Mouse (Mus musculus): ENCODE data around the gene Ift52.

Ift52 gene

DNA sequence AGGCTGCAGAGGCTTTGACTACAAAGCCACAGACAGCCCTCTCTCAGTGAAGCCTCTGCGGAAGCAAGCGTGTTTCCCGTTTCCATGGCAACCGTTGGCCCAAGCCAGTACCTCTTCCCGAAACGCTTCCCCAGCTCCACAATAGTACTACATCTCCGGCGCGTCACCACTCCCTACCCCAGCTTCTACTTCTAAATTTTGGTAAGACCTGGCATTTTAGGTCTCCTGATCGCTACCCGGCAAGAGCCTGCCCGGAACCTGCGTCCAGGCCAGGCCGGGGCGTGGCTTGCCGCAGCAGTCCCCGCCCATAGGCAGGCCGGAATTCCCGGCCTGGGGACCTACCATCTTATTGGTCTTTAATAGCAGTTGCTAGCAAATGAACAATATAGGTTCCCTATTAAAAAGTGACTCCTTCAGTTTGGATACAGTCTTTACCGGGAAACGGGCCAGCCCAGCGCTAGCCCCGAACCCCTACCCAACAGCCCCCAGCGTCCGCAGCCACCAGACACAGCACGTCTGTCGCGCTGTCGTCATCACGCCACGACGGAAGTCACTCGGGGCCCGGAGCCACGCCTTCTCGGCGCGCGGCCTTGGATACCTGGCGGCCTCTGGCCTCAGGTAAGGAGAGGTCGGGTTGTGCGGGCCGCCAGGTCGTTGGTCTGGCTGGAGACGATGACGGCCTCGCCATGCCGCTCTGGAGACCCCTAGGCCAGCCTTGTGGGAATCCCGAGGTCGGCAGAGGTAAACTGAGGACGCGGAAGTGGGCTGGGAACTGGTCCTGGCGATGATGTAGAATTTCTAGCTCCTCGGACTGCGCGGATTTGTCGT is at the start of gene Ift52:
TSS of gene Ift52 (plus strand) at position 439 of the 828 bp plus-strand sequence.
- in situ Hi-C loops (cut with MboI, MseI), result no loop called here

- in situ Hi-C loops (cut with MboI, MseI), result no loop called here
Measured at GRCm38 (mm10) chr2:162968357-162968756, 48.8 kb upstream of the Ift52 start.

DNA sequence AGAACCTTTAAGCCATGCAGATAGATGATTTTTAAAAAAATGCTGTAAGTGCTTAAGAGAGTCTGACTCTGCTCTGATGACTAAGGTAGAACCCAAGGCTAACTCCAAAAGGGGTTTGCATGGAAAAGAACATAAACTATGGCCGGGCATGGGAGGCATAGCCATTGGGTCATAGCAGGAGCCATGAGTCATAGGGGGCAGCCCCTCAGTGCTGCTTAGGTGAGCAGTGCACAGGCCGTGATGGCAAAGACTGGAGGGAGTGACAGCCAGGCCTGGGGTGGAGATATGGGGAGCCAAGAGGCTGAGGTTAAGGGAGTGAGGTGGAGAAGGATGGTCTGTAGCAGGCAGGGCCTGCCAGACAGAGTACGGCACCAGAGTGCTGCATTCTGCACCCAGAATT is 48.1 kb upstream of the Ift52 start:
- in situ Hi-C loops (cut with MboI, MseI), result no loop called here

DNA sequence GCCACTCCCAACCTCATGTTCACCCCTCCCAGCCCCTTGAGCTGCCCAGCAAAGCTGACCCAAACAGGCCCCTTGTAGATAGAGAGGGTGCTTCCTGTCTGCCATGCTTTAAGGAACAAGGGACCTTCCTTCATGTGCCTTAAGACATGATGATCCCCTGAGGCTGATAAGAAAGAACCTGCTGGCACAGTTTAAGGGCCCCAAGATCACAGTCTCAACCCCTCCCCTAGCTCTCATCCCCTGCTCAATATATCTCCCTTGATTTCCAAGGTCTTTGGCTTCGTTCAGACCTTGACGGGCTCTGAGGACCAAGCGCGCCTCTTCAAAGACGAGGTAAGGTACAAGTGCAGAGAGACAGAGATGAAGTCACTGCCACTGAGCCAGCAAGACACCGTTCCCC is 46.3 kb upstream of the Ift52 start:
- in situ Hi-C loops (cut with MboI, MseI), result no loop called here

DNA sequence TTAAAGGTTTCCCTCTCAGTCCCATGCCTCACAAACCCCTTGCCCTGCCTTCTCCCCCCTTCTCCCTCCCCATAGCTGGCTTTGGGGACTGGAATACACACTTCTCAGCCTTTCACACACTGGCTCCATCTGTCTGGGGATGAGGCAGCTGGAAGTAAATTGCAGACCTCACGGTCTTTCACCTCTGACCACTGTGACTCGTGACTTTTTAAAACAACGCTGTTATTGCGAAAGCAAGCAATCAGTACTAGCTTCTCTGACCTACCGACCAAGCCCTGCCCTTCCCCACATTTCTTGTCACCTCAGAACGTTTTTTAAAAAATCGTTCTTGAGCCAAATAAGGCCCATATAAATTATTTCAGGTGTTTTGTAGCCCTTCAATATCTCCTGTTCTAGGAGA is 44.4 kb upstream of the Ift52 start:
- in situ Hi-C loops (cut with MboI, MseI), result no loop called here

- in situ Hi-C loops (cut with MboI, MseI), result no loop called here
Measured at GRCm38 (mm10) chr2:162973206-162973605, 43.9 kb upstream of the Ift52 start.

- in situ Hi-C loops (cut with MboI, MseI), result no loop called here
Measured at GRCm38 (mm10) chr2:162973637-162974036, 43.5 kb upstream of the Ift52 start.

DNA sequence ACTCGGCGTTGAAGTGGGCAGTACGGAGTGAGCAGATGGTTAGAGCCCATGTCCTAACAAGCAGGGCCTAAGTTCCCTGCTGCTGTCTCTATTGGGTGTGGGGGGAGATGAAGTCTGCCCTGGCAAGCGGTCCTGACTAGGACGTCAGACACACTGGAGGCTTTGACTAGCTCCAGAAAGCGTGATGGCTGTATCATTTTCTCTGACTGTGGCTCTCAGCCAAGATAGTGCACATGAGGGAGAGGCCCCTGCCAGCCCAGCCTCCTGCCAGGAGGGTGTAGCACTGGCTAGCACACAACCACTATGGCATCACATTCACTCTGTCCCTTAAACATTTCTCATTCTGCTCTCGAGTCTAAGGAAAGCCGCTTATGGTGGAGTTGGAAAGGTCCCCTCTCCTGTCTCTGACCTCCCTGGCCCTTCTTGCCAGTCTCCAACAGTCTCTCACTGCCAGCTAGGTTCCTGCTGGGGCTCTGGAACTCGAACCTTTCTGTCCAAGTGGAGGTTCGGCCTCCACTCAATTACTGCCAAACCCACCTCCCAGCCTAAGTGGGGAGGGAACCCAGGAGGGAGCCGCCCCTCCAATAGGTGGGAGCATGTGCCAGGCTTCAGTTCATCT is 41.9 kb upstream of the Ift52 start:
- in situ Hi-C loops (cut with MboI, MseI), result no loop called here

GRCm38 (mm10) chr2:162976001-162976400 is 41.2 kb upstream of the Ift52 start:
- in situ Hi-C loops (cut with MboI, MseI), result no loop called here

GRCm38 (mm10) chr2:162984381-162984780 is 32.8 kb upstream of the Ift52 start:
- in situ Hi-C loops (cut with MboI, MseI), result no loop called here

DNA sequence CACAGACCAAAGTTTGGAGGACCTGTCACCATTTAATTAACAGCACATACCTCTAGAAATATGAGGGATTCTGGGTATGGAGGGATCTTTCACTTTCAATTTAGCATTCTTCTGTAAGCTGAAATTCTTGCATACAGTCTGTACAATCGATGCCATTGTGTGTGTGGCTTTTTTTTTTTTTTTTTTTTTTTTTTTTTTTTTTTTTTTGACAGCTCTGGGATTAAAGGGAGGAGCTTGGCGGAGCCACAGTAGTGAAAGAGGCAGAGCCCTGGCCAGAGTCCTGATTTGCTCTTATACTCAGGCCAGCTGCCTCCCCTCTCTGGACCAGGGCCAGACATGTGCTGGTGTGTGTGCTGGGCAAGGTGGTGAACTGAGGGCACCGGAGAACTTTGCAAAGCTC is 31.2 kb upstream of the Ift52 start:
- in situ Hi-C loops (cut with MboI, MseI), result no loop called here

- in situ Hi-C loops (cut with MboI, MseI), result no loop called here
Measured at GRCm38 (mm10) chr2:162986764-162987163, 30.4 kb upstream of the Ift52 start.

GRCm38 (mm10) chr2:162987218-162987617 is 29.9 kb upstream of the Ift52 start, which contains the start of gene Sgk2:
Gene Sgk2 (plus strand): TSS chr2:162987330.
- in situ Hi-C loops (cut with MboI, MseI), result no loop called here

- in situ Hi-C loops (cut with MboI, MseI), result no loop called here
Measured at GRCm38 (mm10) chr2:162988235-162988634, 28.9 kb upstream of the Ift52 start.

- in situ Hi-C loops (cut with MboI, MseI), result no loop called here
Measured at GRCm38 (mm10) chr2:162991394-162992083, 25.6 kb upstream of the Ift52 start.

- in situ Hi-C loops (cut with MboI, MseI), result no loop called here
Measured at GRCm38 (mm10) chr2:162992084-162992437, 25.1 kb upstream of the Ift52 start.

DNA sequence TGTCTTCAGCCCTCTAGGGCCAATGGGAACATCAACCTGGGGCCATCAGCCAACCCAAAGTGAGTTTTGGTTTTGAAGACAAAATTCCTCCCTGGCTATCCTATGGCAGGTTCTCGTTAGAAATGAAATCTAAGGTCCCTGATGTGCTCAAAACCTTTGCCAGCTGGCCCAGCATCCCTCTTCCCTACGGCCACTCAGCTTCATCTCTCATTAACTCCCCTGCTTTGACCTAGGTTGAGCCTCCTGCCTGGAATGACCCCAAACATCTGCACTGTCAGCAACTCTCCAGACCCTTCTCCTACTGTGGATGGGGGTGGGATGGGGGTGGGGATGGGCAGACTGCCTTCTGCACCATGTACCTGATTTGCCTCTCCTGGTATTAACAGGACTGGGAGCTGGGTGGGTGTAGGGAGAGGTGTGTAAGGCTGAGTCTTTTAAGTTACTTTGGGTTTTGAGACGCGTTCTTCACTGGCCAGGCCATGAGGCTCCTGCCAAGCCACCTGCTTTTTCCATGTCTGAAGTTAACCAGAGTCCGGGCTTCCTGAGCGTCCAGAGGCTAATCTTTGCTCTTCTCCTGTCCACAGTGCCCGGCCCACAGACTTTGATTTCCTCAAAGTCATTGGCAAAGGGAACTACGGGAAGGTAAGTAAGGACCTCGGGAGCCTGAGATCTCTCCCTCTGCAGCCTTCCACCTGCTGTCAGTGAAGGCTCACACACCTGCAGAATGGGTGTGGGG is 23.1 kb upstream of the Ift52 start:
- in situ Hi-C loops (cut with MboI, MseI), result no loop called here

- in situ Hi-C loops (cut with MboI, MseI), result no loop called here
Measured at GRCm38 (mm10) chr2:162998528-162999230, 18.5 kb upstream of the Ift52 start.

DNA sequence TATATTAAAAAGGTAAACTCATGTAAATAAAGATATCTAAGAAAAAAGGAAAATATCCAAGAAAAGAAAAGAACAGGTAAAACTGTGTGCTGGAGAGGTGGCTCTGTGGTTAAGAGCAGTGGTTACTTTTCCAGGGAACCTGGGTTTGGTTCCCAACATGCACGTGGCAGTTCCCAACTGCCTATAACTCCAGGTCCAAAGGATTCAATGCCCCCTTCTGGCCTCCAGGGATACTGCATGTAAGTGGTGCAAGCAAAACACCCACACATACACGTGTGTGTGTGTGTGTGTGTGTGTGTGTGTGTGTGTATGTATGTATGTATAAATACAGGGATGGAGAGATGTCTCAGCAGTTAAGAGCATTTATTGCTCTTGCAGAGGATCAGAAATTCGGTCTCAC is 17.4 kb upstream of the Ift52 start:
- in situ Hi-C loops (cut with MboI, MseI), result loop anchor here in 1 of 2 experiments (5.0 kb wide), 1 partner anchor 77 kb away; no protein-coding TSS in a partner anchor

DNA sequence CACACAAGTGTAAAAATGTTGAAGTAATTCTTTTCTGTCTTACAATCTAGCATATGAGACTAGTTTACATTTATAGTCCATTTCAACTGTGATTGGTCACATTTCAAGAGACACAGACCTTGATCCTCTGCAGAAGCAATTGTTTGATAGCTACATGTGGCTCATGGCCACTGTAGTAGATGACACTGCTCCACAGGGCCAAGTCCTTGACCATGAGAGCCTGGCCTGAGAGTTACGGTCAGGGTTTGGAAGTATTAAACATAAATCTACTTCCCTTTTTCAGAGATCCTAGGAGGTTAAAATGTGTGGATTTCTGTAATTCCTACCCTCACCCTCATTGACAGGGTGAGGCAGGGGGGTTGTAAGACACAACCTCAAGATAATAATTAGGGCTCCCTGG is 16.1 kb upstream of the Ift52 start:
- in situ Hi-C loops (cut with MboI, MseI), result loop anchor here in 1 of 2 experiments (5.0 kb wide), 1 partner anchor 79 kb away; no protein-coding TSS in a partner anchor

DNA sequence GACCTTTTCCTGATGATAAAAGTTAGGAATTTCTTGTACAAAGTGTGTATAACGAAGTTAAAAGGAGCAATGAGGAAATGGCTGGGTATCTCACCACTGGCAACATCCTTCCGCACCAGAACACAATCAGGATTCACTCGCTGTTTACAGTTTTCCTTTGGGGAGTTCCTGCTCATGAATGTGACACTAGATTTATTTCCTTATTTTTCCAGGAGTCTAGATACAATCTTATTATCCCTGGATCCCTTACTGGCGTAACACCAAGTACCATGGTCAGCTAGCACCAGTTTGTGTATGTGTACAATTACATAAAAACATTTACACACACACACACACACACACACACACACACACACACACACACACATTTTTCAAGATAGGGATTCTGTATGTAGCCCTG is 9.9 kb upstream of the Ift52 start:
- in situ Hi-C loops (cut with MboI, MseI), result loop anchor here in 1 of 2 experiments (5.0 kb wide), 1 partner anchor 85 kb away; no protein-coding TSS in a partner anchor
